Mouse (Mus musculus) adrenal gland (tissue): ENCODE results near the gene Pnldc1.

ENCODE experiments used
- intact Hi-C: fragments of 180-260 bp; cut with DNase I; formaldehyde crosslinking; loops from one replicate; pipeline ENCODE4 v1.15.1; 2025
- microRNA-seq, 2 experiments: library from miRNA; unstranded; fragments of <30 nt; microRNA quantifications; one replicate each; pipeline ENCODE4; 2019

Gene Pnldc1

DNA sequence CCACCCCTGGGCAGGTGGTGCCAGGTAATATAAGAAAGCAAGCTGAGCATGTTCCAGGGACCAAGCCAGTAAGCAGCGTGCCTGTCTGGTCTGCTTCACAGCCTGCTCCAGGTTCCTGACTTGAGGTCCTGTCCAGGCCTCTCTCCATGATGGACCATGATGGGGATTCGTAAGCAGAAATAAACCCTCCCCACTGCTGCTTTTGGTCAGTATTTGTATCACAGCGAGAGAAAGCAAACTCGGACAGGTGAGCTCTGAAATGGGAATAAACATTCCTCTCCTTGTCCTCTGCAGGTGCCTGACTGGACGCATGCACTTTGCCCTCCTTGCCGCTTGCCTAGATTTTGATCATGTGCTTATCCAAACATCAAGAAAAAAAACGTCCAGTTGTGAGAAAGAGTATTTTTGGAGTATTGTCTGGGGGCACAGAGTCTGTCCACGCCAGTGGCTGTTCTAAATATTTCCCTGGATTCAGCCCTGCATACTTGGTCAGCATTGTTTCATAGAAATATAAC lies 51.0 kb downstream of the Pnldc1 start:
- intact Hi-C loops: no loop called here

DNA sequence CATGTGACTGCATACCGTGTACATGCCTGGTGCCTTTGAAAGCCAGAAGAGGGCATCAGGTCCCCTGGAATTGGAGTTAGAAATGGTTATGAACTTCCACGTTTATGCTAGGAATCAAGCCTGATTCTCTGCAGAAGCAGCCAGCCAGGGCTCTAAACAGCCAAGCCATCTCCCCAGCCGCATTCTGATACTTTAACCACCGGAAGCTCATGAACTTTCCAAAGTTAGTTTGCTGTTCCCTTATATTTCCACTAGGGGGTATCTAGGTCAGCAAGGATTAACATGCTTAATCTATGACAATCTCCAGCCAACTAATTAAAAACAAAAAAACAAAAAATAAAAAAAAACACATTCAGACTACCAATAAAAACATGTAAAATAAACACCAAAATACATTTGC lies 52.0 kb downstream of the Pnldc1 start:
- intact Hi-C loops: no loop called here

DNA sequence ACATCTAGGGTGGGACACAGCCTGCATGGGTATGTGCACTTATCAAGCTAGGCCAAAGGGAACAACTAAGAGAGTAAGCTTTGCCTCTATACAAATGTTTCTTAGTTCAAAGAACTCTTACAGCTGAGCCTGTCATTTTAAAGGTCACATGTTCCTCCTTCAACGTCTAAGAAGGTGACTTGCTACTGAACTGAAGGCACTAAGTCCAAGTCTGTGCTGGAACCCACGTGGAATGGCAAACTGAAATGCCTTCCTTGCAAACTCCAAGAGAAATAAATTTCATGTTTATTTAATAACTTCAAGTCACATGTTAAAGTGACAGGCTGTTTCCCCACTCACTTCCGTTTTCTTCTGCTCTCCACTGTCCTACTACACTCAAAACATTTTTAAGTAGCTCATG lies 52.6 kb downstream of the Pnldc1 start:
- intact Hi-C loops: no loop called here

DNA sequence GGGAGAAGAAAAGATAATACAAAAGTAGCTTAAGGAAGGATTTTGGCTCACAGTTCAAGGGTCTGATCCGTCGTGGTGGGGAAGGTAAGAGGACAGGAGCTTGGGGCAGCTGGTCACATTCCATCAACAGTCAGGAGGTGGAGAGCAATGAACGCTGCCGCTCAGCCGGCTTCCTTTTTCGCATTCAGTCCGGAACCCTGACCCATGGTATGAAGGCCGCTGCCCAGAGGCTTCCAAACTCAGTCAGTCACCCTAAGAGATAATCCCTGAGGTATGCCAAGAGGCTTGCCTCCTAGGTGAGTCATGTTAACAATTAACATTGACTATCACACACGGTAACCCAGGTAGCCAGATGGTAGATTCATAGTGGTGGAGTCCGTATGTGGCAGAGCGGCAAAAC lies 55.6 kb downstream of the Pnldc1 start:
- intact Hi-C loops: no loop called here

DNA sequence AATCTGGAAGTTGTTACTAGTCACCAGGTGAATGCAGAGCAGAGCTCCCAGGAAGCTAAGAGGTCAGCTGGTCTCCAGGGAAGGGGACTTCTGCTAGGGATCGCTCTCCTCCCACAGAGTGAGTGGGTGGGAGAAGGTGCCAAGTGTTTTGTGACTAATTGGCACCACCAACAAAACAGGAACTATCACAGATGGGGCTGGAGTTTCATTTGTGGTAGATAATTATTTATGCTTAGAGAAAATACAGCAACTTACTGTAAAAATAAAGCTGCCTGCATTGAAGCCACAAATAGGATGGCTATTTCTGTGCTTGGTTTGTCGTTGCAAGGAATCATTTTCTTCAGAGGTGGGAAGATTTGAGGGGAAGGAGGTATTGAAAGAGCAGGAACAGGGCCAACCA lies 56.2 kb downstream of the Pnldc1 start:
- intact Hi-C loops: no loop called here

DNA sequence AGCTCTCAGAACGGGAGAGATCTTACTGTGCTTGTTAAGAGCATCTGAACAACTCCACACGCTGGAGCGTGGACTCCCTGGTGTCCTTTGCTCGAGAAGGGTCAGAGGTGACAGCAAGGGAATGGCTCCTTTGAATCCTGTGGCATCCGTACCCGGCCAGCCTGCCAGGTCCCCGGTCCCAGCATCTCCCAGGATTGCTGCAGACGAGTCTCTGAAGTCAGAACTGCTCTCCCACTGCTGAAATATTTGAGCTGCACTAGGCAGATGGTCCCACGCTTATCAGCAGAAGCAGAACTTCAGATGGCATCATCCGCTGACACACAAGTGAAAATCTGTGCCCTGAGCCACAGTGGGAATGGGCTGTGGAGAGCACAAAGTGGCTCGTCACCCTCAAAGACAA lies 58.3 kb downstream of the Pnldc1 start:
- intact Hi-C loops: no loop called here

DNA sequence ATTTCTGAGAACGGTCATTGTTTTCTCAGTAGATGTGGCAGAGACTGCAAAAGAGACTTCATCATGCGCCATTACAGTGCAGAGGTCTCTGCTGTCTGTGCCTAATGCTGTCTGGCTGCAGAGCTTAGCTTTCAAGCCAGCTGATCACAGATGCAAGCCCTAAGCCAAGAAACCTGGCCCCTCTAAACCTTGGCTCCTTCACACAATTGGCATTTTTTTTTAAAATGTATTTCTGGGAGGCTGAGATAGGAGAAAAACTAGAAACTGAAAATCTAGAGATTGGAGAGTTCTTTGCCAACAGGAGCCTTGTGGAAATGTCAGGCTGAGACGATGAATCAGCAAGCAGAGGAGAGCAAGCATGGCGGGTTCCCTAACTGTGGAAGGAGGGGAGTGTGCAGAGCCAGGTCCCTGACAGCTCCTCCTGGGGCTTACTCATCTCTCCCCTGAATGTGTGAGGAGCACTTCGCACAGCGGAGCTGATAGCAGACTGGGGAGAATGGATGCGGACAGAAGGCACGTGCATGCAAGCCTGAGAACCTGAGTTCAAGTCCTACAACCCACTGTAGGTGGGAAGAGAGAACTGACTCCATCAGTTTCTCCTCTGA lies 60.1 kb downstream of the Pnldc1 start:
- intact Hi-C loops: no loop called here

DNA sequence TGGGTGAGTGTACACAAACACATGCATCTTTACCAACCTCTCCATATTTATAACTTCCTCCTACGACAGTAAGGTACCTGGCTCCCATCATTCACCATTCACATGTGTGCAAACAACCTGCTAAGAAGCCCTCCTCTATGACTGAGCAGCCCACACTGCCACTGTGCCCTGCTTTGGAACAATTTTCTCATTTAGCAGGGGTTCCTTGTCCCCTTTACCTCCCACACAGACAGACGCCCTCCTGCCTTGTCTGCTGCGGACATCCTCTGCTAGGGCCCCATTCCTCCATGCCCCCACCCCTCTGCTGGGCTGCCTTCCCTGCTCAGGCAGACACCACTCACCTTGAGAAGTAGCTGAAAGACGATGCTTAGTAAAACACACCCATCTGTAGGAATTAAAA lies 62.3 kb downstream of the Pnldc1 start:
- intact Hi-C loops: no loop called here

DNA sequence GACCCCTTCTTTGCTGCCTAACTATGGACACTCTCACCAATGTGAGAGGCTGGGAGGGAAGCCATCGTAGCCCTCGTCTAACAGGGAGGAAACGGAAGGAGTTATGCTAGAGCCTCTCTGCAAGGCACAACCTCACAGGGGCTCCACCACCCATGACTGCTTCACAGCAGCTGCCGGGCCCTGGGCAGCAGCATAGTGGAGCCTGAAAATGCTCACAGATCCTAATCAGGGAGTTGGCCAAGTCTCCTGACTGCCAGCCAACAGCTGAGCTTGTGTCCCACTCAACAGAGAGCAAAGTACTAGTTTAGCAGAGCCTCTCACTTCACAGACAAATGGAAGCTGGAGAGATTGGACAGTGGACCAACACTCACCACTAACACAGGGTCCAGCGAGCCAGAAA lies 63.6 kb downstream of the Pnldc1 start:
- intact Hi-C loops: no loop called here

DNA sequence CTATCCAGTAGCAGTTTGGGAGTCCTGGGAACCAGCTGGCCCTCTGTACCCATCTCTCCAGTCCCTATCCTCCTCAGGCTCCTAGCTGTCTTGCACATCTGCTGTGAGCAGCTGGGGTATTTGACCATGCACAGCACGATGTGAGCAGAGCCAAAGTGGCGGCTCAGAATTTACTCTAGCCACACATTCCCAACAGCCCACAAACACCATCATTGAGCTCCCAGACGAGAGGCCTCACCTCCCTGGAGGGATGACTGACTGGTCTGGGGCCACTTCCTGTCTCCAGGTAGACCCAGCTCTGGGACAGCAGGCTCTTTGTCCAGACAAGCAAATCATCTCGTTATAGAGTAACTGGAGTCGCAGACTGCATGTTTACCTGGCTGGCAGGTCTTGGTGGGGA lies 64.2 kb downstream of the Pnldc1 start:
- intact Hi-C loops: no loop called here

DNA sequence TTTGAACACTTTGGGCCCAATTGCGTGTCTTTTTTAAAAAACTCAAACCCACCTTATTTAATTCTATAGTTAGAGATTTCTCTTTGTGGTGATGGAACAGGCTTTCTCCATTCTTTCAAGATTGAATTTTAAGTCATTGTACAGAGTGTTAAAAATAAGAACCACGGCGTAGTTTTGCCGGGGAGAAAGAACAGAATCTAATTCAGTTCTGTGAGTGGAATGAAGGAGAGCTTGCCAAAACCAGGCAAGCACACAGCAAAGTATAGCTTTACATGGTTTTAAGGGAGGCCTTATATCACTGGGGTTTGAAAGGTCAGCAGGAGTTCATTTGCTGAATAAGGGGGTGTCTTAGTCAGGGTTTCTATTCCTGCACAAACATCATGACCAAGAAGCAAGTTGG lies 65.5 kb downstream of the Pnldc1 start:
- intact Hi-C loops: no loop called here

DNA sequence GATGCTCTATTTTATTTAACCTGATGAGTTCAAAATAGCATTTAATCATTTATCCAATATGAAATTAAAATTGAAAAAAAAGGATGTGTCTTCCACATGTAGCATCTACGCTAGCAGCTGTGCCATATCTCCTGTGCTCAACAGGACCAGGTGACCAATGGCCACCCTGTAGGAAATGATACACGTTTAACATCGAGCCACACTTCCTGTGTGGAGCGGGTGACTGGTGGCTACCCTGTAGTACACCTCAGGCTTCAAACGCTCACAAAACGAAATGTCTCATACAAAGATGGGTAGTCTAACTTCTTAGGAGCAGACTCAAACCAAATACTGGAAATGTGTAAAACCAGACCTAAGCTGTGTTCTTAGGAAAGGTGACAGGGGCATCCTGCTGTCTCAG lies 66.2 kb downstream of the Pnldc1 start:
- intact Hi-C loops: no loop called here

DNA sequence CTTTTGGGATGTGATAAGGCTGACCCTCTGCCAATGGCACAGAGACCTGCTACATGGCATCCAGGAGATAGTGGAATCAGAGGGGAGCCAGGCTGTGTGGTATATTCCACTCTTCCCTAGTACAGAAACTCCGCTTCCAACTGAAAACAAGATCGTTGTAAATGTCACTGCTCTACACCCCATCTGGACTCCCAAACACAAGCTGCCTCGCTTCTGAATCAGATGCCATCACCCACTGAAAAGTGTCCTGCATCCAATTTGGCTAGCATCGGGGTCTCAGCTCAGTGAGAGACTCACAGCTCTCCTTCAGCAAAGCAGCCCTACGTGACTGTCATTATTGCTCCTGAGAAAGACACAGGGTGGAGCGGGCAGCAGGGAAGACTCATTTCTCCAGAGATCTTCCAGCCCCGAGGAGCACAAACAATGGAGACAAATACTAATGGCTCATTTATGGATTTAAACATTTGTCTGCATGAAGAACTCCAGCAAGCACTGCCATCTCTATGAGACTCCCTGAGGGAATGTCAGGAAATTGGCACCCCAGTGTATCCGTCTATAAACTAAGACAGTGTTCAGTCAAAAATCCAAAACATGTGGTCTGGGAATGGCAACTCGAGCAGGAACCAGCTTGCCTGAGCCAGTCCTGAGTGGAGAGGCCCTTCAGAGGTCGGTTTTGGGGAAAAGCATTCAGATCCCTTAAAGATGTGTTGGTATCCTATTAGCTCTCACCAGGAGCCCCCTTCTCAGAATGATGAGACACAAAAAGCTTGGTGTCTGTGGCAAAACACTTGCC lies 70.4 kb downstream of the Pnldc1 start:
- intact Hi-C loops: no loop called here

Small RNAs within 50 kb of the gene (microRNA-seq; reads per million reads assigned to microRNA genes)
- 0 reads per million in 2 experiments for gene Gm24085
